Mouse (Mus musculus) erythroblast, embryonic 14.5 days (primary cell): ENCODE measurements around the gene Cd276. TPM values are rescaled to one million over a fixed set of nuclear protein-coding genes. Genes with fewer than 3 reads are reported as not detected.
"Not testable (repeated sequence)": the region's sequence is repeated elsewhere in the genome, so short reads cannot be mapped to it uniquely, and the experiment has no call there.

ENCODE experiments used
- H3K27me3 ChIP-seq: 2 replicates; pipeline ENCODE4 v1.6.1; 2012; ENCODE audit warnings: inconsistent platforms; ENCODE audit not compliant: control insufficient read depth
- H3K36me3 ChIP-seq: 2 replicates; pipeline ENCODE4 v1.6.1; 2012; ENCODE audit warnings: mild to moderate bottlenecking, inconsistent platforms; ENCODE audit not compliant: control insufficient read depth
- H3K4me1 ChIP-seq: 2 replicates; pipeline ENCODE4 v1.6.1; 2012; ENCODE audit warnings: inconsistent platforms; ENCODE audit not compliant: control insufficient read depth
- H3K4me3 ChIP-seq: replicated peaks from 2 replicates; pipeline ENCODE3; 2012; ENCODE audit warnings: moderate library complexity, mild to moderate bottlenecking, inconsistent platforms
- H3K9me3 ChIP-seq: 2 replicates; pipeline ENCODE4 v1.6.1; 2012; ENCODE audit warnings: low read length, inconsistent platforms, mixed read lengths; ENCODE audit not compliant: control insufficient read depth
- GATA1 ChIP-seq: IDR thresholded peaks from 2 replicates; pipeline ENCODE4 v1.6.1; 2012; ENCODE audit warnings: low read length, inconsistent platforms, mixed read lengths
- TAL1 ChIP-seq: IDR thresholded peaks from 3 replicates; pipeline ENCODE4 v1.6.1; 2012; ENCODE audit warnings: low read length, inconsistent platforms, mixed read lengths
- polyA plus RNA-seq: library from polyadenylated mRNA; stranded (reverse); fragments of >175 nt; gene quantifications from 2 replicates; pipeline ENCODE4 v1.2.3, GENCODE M21; 2012

Cd276 gene
- polyA plus RNA-seq, 1 experiment: not detected

DNA sequence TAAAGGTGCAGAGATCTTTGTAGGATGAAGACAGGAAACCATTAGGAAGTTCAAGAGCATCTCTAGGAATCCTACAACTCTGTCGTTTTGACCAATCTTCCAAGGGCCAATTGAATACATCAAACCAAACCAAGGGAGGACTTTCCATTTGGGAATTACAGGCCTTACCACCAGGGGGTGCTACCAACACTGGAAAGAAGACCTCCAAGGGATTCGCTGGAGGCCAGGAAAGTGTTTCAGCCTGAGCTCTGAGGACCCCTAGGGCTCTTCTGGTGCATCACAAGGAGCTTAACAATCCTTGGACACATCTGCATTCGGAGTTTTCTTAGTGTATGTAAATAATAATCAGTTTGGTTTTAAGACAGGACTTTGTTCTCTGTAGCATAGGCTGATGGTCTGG is 23.4 kb upstream of the Cd276 start:
- Histone ChIP-seq H3K36me3 (no peaks in the 10 kb centered on the region), H3K4me3 (no peak overlapping the region), H3K27me3 (peaks cover 7% of the 10 kb centered on the region), H3K9me3 (no peaks in the 10 kb centered on the region), H3K4me1 (peaks cover 21% of the 10 kb centered on the region)
- no peak for TF ChIP-seq GATA1
- no peak for TF ChIP-seq TAL1

GRCm38 (mm10) chr9:58571001-58571400 is 15.8 kb upstream of the Cd276 start:
- Histone ChIP-seq H3K9me3 (no peaks in the 10 kb centered on the region), H3K4me1 (peaks cover 2% of the 10 kb centered on the region), H3K4me3 (no peak overlapping the region), H3K27me3 (peaks cover 9% of the 10 kb centered on the region), H3K36me3 (no peaks in the 10 kb centered on the region)
- TF ChIP-seq GATA1 (no peak), TAL1 (no peak)

DNA sequence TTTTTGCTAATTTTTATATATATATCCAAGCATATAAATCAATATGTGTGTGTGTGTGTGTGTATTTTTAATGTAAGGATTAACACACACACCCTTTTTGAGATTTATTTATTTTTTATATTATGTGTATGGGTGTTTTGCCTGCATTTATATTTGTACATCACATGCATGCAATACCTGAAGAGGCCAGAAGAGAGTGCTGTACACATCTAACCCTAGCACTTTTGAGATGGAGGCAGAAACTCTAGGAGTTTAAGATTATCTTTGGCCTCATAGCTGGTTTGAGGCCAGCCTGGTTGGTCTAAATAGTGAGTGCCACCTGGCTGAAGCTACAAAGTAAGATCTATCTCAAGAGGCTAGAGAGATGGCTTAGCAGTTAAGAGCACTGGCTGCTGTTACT is 12.4 kb upstream of the Cd276 start:
- TF ChIP-seq GATA1: no peak
- no peak for TF ChIP-seq TAL1
- no peaks in the 10 kb centered on the region for H3K9me3 ChIP-seq
- H3K36me3 ChIP-seq: no peaks in the 10 kb centered on the region
- H3K4me1 ChIP-seq: peaks cover 2% of the 10 kb centered on the region
- no peak overlapping the region for H3K4me3 ChIP-seq
- H3K27me3 ChIP-seq: no peaks in the 10 kb centered on the region; the same call in 1 of the 2 replicates

DNA sequence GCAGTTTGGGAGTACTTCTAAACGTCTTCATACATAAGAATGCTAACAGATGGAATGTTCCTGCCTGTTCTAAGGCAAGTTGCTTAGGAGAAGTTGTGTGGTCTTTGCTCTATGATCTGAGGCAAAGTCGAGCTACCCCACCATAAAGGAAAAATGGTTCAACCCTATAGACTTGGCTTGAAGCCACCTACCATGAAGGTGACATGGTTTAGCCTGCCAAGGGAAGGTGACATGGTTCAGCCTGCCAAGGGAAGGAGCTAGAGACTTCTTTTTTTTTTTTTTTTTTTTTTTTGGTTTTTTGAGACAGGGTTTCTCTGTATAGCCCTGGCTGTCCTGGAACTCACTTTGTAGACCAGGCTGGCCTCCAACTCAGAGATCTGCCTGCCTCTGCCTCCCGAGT is 10.7 kb upstream of the Cd276 start:
- H3K9me3 ChIP-seq, H3K4me3 ChIP-seq, H3K27me3 ChIP-seq, H3K4me1 ChIP-seq, H3K36me3 ChIP-seq: not testable (repeated sequence)

DNA sequence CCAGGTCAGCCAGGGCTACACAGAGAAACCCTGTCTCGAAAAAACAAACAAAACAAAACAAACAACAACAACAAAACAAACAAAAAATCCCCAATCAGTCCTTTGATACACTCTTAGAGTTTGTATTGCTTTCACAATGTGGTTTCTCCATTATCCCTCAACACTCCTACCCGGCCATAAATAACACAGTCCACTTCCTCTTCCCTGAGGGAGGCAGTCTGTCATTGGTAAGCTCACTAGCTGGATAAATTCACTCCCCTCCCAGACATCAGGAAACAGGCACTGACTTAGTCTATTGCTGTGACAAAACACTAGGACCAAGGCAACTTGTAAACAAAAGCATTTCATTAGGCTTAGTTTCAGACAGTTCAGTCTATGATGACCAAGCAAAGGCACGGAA is 5.0 kb upstream of the Cd276 start:
- TF ChIP-seq TAL1: no peak
- no peak for TF ChIP-seq GATA1
- no peak overlapping the region for H3K4me3 ChIP-seq
- H3K4me1 ChIP-seq: peaks cover 12% of the 10 kb centered on the region
- no peaks in the 10 kb centered on the region for H3K9me3 ChIP-seq
- H3K27me3 ChIP-seq: peaks cover 35% of the 10 kb centered on the region
- no peaks in the 10 kb centered on the region for H3K36me3 ChIP-seq

- no peaks in the 10 kb centered on the region; the same call in 1 of the 2 replicates for H3K9me3 ChIP-seq
- no peaks in the 10 kb centered on the region for H3K36me3 ChIP-seq
- no peak for TF ChIP-seq GATA1
- TF ChIP-seq TAL1: no peak
- H3K4me3 ChIP-seq: no peak overlapping the region
- H3K27me3 ChIP-seq: peaks cover 59% of the 10 kb centered on the region
- peaks cover 21% of the 10 kb centered on the region for H3K4me1 ChIP-seq
Observed at GRCm38 (mm10) chr9:58557457-58558455, 2.5 kb upstream of the Cd276 start.

GRCm38 (mm10) chr9:58556627-58557026 is 1.4 kb upstream of the Cd276 start:
- Histone ChIP-seq H3K4me1 (peaks cover 21% of the 10 kb centered on the region), H3K36me3 (no peaks in the 10 kb centered on the region), H3K9me3 (no peaks in the 10 kb centered on the region; the same call in 1 of the 2 replicates), H3K4me3 (no peak overlapping the region), H3K27me3 (peaks cover 70% of the 10 kb centered on the region)
- TF ChIP-seq TAL1 (no peak), GATA1 (no peak)

GRCm38 (mm10) chr9:58555685-58556414 is 613 bp upstream of the Cd276 start:
- H3K9me3 ChIP-seq: no peaks in the 10 kb centered on the region; the same call in 1 of the 2 replicates
- H3K4me3 ChIP-seq: peak overlapping the region; percentile 57
- H3K27me3 ChIP-seq: peaks cover 70% of the 10 kb centered on the region
- H3K36me3 ChIP-seq: no peaks in the 10 kb centered on the region
- TF ChIP-seq TAL1 (no peak), GATA1 (no peak)
- peaks cover 21% of the 10 kb centered on the region for H3K4me1 ChIP-seq
